Mouse (Mus musculus) embryonic facial prominence, embryonic 14.5 days (tissue): Measurements from ENCODE around the gene Tbc1d22a. TPM values are rescaled to one million over a fixed set of nuclear protein-coding genes. Genes with fewer than 3 reads are reported as not detected.

Experiments
- ATAC-seq: fragments of 200-750 bp; cut with Nextera tagmentation; 2 replicates; pipeline ENCODE4 v1.8.0; 2017; ENCODE audit warnings: low read depth, moderate number of reproducible peaks, moderate TSS enrichment
- DNase-seq: peaks from one replicate; pipeline ENCODE4 v3.0.0-alpha.2; 2015; ENCODE audit warnings: low spot score
- H3K27ac ChIP-seq: fragments of 300-500 bp; sonication (generic); replicated peaks from 2 replicates; pipeline ENCODE4 v1.5.1; 2014; ENCODE audit warnings: low read depth, mild to moderate bottlenecking, low read length, moderate library complexity
- H3K27me3 ChIP-seq: fragments of 300-500 bp; sonication (generic); replicated peaks from 2 replicates; pipeline ENCODE4 v1.6.1; 2014; ENCODE audit warnings: low read length; ENCODE audit not compliant: control insufficient read depth, insufficient read depth
- H3K36me3 ChIP-seq: fragments of 300-500 bp; sonication (generic); 2 replicates; pipeline ENCODE4 v1.6.1; 2014; ENCODE audit warnings: low read length, mixed read lengths; ENCODE audit not compliant: control insufficient read depth, insufficient read depth
- H3K4me1 ChIP-seq: fragments of 300-500 bp; sonication (generic); 2 replicates; pipeline ENCODE4 v1.6.1; 2014; ENCODE audit warnings: antibody characterized with exemption, low read length; ENCODE audit not compliant: control insufficient read depth, insufficient read depth
- H3K4me2 ChIP-seq: fragments of 300-500 bp; sonication (generic); 2 replicates; pipeline ENCODE4 v1.6.1; 2014; ENCODE audit warnings: low read depth, mild to moderate bottlenecking, low read length, moderate library complexity, mixed read lengths
- H3K4me3 ChIP-seq: fragments of 300-500 bp; sonication (generic); 2 replicates; pipeline ENCODE4 v1.5.1; 2014; ENCODE audit warnings: low read depth, mild to moderate bottlenecking, low read length
- H3K9ac ChIP-seq: fragments of 300-500 bp; sonication (generic); 2 replicates; pipeline ENCODE4 v1.6.1; 2014; ENCODE audit warnings: low read depth, mild to moderate bottlenecking, low read length, moderate library complexity, mixed read lengths
- H3K9me3 ChIP-seq: fragments of 300-500 bp; sonication (generic); 2 replicates; pipeline ENCODE4 v1.6.1; 2016; ENCODE audit warnings: low read length; ENCODE audit not compliant: control insufficient read depth
- WGBS: fragments of 180-500 bp; shearing (Covaris S2); extraction: QIAGEN DNeasy Blood & Tissue Kit; methylation state at CpG from one replicate; pipeline ENCODE4 v1.1.7; 2014; 5-methylcytosine and 5-hydroxymethylcytosine counted together
- polyA plus RNA-seq: library from polyadenylated mRNA; unstranded; fragments of >200 nt; fragmentation: Nextera tagmentation; extraction: Ambion mirVana; gene quantifications from 2 replicates; pipeline ENCODE4 v1.2.1, GENCODE M21; 2014

Gene Tbc1d22a
- polyA plus RNA-seq, 1 experiment from 2014 or later: 8.1 TPM

DNA sequence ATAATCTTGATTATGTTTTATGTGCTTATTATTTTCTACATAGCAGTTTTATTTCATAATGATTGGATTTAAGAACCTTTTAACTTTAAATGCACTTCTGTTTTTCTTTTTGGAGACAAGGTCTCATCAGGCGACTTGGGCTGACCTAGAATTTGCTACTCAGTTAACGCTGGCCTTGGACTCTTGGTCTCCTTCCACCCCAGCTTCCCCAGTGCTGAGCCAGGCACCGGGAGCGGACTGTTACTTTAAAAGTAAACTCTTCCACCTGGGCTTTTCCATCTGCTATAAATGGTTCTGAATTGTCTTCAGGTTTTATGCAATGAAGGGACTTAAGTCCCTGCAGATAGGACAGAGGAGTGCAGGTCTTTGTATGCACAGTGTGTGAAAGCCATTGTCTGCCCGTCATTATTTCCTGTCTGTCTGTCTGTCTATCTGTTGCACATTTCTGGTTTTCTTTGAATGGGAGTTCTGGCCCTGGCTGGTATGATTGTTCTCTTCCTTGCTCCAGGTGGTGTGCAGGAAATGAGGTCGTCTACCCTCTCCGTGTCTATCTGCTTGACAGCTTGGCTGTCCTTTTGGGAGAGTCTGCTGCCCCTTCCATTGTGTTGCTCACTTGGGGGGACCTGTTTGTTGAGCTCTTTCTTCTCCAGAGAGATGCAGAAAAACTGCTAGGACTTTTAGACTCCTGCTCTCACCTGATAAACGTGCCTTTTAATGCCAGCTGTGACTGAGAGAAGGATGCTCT is 117.4 kb downstream of the Tbc1d22a start:
- Histone ChIP-seq H3K4me3 (no peak overlapping the region), H3K9ac (no peak overlapping the region), H3K4me2 (no peak overlapping the region), H3K27me3 (no peaks in the 10 kb centered on the region), H3K27ac (no peak overlapping the region), H3K4me1 (no peaks in the 10 kb centered on the region), H3K9me3 (no peaks in the 10 kb centered on the region), H3K36me3 (no peaks in the 10 kb centered on the region)
- DNase-seq: no peak
- no peak for ATAC-seq
- 76% methylated on average over 8 of the region's 8 CpGs for WGBS

DNA sequence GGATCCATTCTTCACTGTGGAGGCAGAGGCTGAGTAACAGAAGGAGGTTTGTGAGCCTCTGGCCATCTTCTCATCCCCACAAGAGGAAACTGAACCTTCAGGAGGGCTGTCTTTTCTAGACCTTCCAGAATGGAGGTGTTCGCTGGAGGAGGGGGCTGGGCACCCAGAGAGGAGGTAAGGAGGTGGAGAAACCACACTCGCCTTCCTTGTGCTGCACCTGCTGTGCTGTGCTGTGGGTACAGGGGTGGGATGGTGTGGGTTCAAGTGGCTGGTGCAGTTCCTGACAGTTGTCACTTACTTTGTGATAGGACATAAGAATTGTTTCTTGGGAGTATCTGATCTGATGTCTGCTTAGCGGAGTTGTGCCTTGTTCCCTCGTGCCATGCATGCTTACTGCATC is 118.9 kb downstream of the Tbc1d22a start:
- no peaks in the 10 kb centered on the region for H3K36me3 ChIP-seq
- no peak for ATAC-seq
- no peak overlapping the region for H3K4me3 ChIP-seq
- no peak for DNase-seq
- no peak overlapping the region for H3K9ac ChIP-seq
- no peaks in the 10 kb centered on the region for H3K4me1 ChIP-seq
- WGBS: 89% methylated on average over 4 of the region's 4 CpGs
- H3K9me3 ChIP-seq: no peaks in the 10 kb centered on the region
- no peak overlapping the region for H3K4me2 ChIP-seq
- no peak overlapping the region for H3K27ac ChIP-seq
- H3K27me3 ChIP-seq: no peaks in the 10 kb centered on the region

DNA sequence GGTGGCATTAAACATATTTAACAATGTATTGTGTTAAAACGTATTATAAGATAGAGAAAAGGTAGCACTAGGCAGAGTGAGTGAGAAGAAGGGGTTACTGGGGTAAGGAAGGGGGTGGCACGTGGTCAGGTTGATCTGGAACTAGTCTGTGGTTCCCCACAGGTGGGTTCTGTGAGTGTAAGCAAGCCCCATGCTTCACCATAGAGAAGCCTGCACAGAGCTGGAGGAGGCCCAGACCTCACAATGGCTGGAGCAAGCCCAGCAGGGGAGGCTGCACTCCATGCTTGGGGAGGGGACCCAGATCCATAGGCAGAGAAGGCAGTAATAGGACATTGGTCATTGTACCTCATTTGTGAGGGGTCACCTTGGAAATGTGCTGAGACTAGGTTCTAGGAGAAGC is 119.3 kb downstream of the Tbc1d22a start:
- no peaks in the 10 kb centered on the region for H3K27me3 ChIP-seq
- H3K9ac ChIP-seq: no peak overlapping the region
- no peaks in the 10 kb centered on the region for H3K36me3 ChIP-seq
- H3K27ac ChIP-seq: no peak overlapping the region
- H3K9me3 ChIP-seq: no peaks in the 10 kb centered on the region
- 75% methylated on average over 2 of the region's 2 CpGs for WGBS
- no peak for ATAC-seq
- no peak overlapping the region for H3K4me3 ChIP-seq
- H3K4me1 ChIP-seq: no peaks in the 10 kb centered on the region
- no peak for DNase-seq
- H3K4me2 ChIP-seq: no peak overlapping the region

DNA sequence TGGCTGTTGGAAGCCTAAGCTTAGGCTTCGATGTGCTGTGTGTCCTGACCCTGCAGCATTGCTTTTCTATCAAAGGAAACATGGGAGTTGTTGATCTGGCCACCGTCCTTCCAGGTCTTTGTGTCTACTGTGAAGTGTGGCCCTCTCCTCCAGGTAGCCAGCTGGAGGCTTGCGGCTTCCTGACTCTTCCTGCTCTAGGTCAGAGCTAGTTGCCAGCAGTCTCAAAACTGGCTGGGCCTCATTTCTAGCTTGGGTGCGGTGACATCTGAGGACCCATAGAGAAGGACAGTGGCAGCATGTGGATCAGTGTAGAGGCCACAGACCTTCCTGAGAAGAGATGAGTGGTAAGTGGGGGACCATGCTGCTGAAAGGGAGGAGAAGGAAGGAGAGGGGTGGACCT is 120.0 kb downstream of the Tbc1d22a start:
- 91% methylated on average over 4 of the region's 4 CpGs for WGBS
- no peak for ATAC-seq
- H3K27me3 ChIP-seq: no peaks in the 10 kb centered on the region
- H3K9me3 ChIP-seq: no peaks in the 10 kb centered on the region
- no peak for DNase-seq
- no peak overlapping the region for H3K9ac ChIP-seq
- H3K4me2 ChIP-seq: no peak overlapping the region
- H3K27ac ChIP-seq: no peak overlapping the region
- no peaks in the 10 kb centered on the region for H3K4me1 ChIP-seq
- H3K4me3 ChIP-seq: no peak overlapping the region
- no peaks in the 10 kb centered on the region for H3K36me3 ChIP-seq

DNA sequence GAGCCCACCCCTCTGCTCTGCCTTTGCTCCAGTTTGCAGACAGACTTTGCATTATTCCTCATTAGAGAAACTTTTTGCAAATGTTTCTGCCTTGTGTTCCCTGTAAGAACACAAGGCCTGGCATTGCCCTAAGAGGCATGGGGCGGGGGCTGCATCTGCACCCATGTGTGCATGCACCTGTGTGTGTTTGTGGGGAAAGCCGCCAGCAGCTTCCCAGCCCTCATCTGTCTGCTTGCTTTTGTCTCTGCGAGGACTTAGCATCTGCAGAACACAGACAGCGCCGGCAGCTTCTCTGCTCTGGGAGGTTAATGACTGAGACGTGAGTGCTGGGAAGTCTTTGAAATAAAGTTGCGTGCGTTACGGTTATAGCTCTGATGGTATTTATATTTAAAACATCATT is 120.5 kb downstream of the Tbc1d22a start:
- Histone ChIP-seq H3K4me1 (no peaks in the 10 kb centered on the region), H3K9me3 (no peaks in the 10 kb centered on the region), H3K4me3 (no peak overlapping the region), H3K9ac (no peak overlapping the region), H3K36me3 (no peaks in the 10 kb centered on the region), H3K27me3 (no peaks in the 10 kb centered on the region), H3K4me2 (no peak overlapping the region), H3K27ac (no peak overlapping the region)
- 87% methylated on average over 9 of the region's 9 CpGs for WGBS
- ATAC-seq (no peak), DNase-seq (no peak)

DNA sequence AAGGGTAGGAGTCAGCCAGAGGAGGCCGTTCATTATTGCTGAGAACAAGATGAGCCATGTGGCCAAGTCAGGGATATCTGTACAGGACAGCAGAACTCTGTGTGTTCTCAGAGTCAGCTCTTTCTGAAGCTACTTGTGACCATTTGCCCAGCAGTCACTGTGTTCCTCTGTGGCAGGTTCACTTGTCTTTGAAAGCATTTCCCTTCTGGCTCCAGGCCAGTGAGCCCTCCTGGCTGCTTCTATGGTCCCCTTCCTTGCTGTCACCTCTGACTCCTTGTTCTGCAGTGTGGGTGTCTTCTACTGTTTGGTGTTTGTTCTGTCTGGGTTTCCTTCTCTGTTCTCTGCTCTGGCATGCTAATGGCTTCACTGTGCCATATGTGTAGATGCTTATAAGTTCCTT is 121.5 kb downstream of the Tbc1d22a start:
- 71% methylated on average over 1 of the region's 1 CpGs for WGBS
- Histone ChIP-seq H3K4me1 (no peaks in the 10 kb centered on the region), H3K9me3 (no peaks in the 10 kb centered on the region), H3K36me3 (no peaks in the 10 kb centered on the region), H3K4me2 (no peak overlapping the region), H3K4me3 (no peak overlapping the region), H3K27me3 (no peaks in the 10 kb centered on the region), H3K27ac (no peak overlapping the region), H3K9ac (no peak overlapping the region)
- ATAC-seq (no peak), DNase-seq (no peak)

DNA sequence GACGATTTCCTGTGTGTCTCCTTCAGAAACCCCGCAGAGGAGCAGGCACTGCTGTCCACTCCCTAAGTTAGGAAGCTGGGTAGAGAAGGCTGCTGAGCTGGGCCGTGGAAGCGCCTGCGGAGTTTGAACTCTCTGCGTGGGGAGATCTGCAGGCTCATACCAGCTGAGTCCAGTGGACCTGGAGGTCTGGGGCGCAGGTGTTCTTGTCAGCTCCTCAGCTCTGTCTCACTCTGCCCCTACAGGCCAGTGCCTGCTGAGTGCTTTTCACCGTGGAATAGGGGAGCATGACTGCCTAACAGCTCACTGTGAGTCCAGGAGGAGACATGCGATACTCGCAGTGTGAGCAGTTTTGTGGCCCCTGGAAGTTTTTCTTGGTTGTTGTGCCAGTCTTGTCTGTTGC is 123.5 kb downstream of the Tbc1d22a start:
- Histone ChIP-seq H3K9me3 (no peaks in the 10 kb centered on the region), H3K9ac (no peak overlapping the region), H3K4me2 (no peak overlapping the region), H3K36me3 (no peaks in the 10 kb centered on the region), H3K4me3 (no peak overlapping the region), H3K27ac (no peak overlapping the region), H3K27me3 (no peaks in the 10 kb centered on the region), H3K4me1 (no peaks in the 10 kb centered on the region)
- 69% methylated on average over 10 of the region's 10 CpGs for WGBS
- DNase-seq (no peak), ATAC-seq (no peak)

DNA sequence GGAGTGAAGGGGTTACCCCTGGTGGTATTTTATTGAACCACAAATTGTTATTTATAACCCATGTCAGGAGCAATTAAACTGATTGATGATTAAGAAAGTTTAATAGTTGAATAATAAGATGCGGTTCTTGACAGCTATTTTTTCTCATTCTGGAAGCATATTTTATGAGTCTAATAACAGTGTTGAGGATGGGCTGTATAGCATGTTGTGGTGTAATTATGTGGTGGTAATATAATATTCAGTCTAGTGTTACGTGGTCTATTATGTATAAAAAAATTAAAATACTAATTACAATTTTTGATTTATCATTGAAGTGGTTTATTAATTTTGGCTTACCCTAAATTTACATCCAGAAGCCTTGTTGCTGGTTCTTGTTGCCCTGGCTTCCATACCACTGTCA is 125.5 kb downstream of the Tbc1d22a start:
- H3K9me3 ChIP-seq: no peaks in the 10 kb centered on the region
- no peaks in the 10 kb centered on the region; the same call in 1 of the 2 replicates for H3K4me1 ChIP-seq
- H3K27me3 ChIP-seq: no peaks in the 10 kb centered on the region
- DNase-seq: no peak
- H3K9ac ChIP-seq: no peak overlapping the region
- H3K27ac ChIP-seq: no peak overlapping the region
- no peak for ATAC-seq
- H3K36me3 ChIP-seq: no peaks in the 10 kb centered on the region
- WGBS: 73% methylated on average over 2 of the region's 2 CpGs
- no peak overlapping the region for H3K4me2 ChIP-seq
- no peak overlapping the region for H3K4me3 ChIP-seq

DNA sequence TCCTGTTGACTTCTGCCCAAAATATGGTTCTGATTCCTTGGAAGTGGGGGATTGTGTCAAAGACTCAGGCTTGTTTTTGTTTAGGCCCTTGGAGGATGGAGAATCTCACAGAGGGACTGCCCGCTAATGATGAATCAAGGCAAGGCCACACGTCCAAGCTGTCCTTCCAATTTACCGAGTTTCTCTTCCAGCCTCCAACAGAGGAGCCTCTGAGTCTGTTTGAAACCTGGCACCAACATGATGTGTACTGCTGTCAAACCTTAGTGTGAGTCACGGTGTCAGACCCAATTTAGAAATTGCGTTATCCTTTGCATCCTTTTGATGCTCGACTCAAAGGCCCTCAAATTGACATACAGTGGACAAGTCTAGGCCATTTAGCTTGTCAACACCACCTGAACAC is 126.5 kb downstream of the Tbc1d22a start:
- H3K9me3 ChIP-seq: no peaks in the 10 kb centered on the region
- DNase-seq (no peak), ATAC-seq (no peak)
- no peaks in the 10 kb centered on the region; the same call in 1 of the 2 replicates for H3K4me1 ChIP-seq
- H3K4me3 ChIP-seq: no peak overlapping the region
- no peak overlapping the region for H3K9ac ChIP-seq
- H3K36me3 ChIP-seq: no peaks in the 10 kb centered on the region
- H3K27me3 ChIP-seq: no peaks in the 10 kb centered on the region
- H3K27ac ChIP-seq: no peak overlapping the region
- 72% methylated on average over 6 of the region's 6 CpGs for WGBS
- H3K4me2 ChIP-seq: no peak overlapping the region
